Mouse (Mus musculus) CH12.LX (cell line): ENCODE measurements around the gene Vrk3.

Experiments
- CTCF ChIP-seq, 2 experiments: IDR thresholded peaks in 1 of 2; conservative IDR thresholded peaks in 1 of 2; 2 replicates each; pipeline ENCODE4 v1.5.1; 2011 to 2012; ENCODE audit warnings: low read depth in 2 of 2, low read length in 2 of 2, improper control_type of control experiment in 1 of 2, inconsistent platforms in 1 of 2, mild to moderate bottlenecking in 1 of 2, moderate library complexity in 1 of 2
- E2F4 ChIP-seq: IDR thresholded peaks from 2 replicates; pipeline ENCODE4 v1.6.1; 2011; ENCODE audit warnings: low read depth, low read length, improper control_type of control experiment; ENCODE audit not compliant: insufficient replicate concordance
- MAZ ChIP-seq: IDR thresholded peaks from 2 replicates; pipeline ENCODE4 v1.6.1; 2012; ENCODE audit warnings: low read depth, mild to moderate bottlenecking, inconsistent platforms, low read length, improper control_type of control experiment, moderate library complexity
- MYC ChIP-seq: IDR thresholded peaks from 2 replicates; pipeline ENCODE4 v1.6.1; 2011; ENCODE audit warnings: low read depth, mild to moderate bottlenecking, improper control_type of control experiment, low read length
- RAD21 ChIP-seq: IDR thresholded peaks from 2 replicates; pipeline ENCODE4 v1.6.1; 2011; ENCODE audit warnings: low read depth, mild to moderate bottlenecking, low read length, improper control_type of control experiment, moderate library complexity
- USF1 ChIP-seq: IDR thresholded peaks from 2 replicates; pipeline ENCODE4 v1.6.1; 2014; ENCODE audit warnings: low read depth, mild to moderate bottlenecking, inconsistent platforms, low read length, improper control_type of control experiment
- ZC3H11A ChIP-seq: IDR thresholded peaks from 2 replicates; pipeline ENCODE4 v1.6.1; 2012; ENCODE audit warnings: low read depth, mild to moderate bottlenecking, inconsistent platforms, low read length, improper control_type of control experiment

- TF ChIP-seq RAD21 (no peak), CTCF (conservative IDR thresholded peaks at IDR 0.05 in 1 of 2, IDR thresholded peaks at IDR 0.05 in 1 of 2; ENCODE audit: low read depth in 2 of 2, low read length in 2 of 2) (no peak), MYC (no peak), ZC3H11A (no peak), USF1 (no peak), E2F4 (no peak), MAZ (no peak)
Measured at GRCm38 (mm10) chr7:44813985-44814384, 65.8 kb downstream of the Vrk3 start.
